Mouse (Mus musculus) layer of hippocampus, adult 8-10 months (tissue): ENCODE data around the gene Srpr. TPM values are rescaled to one million over a fixed set of nuclear protein-coding genes. Genes with fewer than 3 reads are reported as not detected.
A peak's percentile ranks its signal among the peaks of the same experiment; 100 is the strongest.

Experiments used
- DNase-seq, 2 experiments: peaks; one replicate each; pipeline ENCODE4 v3.0.0; 2022; ENCODE audit warnings: low spot score in 2 of 2
- total RNA-seq, 4 experiments: library from RNA; stranded (reverse); gene quantifications; 2 replicates each; pipeline ENCODE4 v1.2.4; 2022

Gene Srpr
- total RNA-seq, 4 experiments from 2014 or later, result 62.5 to 86.8 (median 73.2) TPM

DNA sequence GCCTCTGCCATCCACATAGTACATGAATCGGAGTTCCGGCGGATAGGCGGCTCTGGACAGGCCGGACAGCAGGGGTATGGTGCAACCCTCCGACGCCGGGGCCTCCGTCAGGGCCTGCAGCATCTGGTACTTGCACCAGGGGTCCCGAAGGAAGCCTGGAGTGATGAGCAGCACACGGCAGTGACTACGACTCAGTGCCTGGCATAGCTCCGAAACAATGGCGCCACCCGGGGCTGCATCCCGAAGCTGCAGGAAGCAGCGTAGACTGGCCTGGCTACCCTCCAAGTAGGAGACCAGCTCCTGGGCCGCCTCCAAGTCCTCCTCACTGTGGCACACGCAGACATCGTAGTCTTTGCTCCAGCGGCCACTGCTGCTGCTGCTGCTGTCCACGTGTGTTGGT is 11.3 kb upstream of the Srpr start:
- DNase-seq, result peak in 1 of 2 experiments; percentile 63

DNA sequence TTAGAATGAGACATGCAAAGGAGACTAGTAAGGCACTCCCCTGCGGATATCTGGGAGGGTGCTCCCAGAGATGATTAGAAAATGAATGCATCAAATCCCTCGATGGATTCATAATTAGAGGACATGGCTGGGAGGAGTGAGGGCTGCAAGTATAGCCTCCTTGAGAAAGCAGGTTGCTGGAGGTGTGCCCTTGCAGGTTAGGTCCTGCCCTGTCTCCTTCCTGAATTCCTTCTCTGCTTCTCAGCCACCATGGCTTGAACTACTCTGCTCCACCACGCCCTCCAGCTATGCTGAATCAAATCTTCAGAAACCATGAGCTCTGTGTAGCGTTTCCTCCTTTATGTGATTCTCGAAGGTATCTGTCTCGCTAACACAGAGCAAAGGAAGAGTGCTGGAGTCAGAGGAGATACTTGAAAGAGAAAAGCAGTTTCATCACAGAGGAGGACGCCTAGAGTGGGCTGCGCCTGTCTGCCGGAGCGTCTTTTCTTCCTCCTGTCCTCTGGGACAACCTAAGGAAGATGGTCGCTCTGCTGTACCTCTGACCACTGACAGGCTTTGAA is 6.9 kb upstream of the Srpr start:
- no peak for DNase-seq

DNA sequence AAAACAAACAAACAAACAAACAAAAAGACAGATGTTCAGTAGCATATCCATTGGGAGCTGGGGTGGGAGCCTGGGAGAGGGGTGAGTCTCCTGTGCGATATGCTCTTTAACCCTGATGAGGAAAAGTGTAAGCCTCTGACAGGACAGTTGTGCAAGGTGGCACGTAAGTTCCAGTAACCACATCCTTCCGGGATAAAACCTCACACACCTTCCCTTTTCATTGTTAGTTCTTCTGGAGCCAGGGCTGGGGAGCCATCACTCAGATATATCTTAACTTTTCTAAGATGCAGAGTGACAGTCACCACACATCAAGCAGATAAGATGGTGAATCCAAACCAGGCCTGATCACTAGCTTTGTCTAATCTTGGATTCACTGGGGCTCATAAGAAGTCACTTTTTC is 5.9 kb upstream of the Srpr start:
- no peak for DNase-seq

DNA sequence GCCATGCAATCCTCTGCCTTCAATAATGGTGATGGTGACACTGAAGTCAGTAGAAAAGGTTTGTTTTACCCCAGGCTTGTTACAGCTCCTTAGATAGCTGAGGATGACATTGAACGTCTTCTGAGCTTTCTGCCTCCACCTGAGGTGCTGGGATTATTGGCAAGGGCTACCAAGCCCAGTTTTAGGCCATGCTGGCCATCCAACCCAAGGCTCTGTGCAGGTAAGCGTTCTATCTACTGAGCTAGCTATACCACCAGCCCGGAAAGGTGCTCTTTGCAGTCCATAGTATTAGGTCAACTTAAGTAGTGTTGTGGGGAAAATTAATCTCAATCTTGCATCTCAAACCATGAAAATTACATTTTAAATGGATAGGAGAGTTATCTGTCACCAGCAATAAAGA is 2.4 kb upstream of the Srpr start:
- no peak for DNase-seq

DNA sequence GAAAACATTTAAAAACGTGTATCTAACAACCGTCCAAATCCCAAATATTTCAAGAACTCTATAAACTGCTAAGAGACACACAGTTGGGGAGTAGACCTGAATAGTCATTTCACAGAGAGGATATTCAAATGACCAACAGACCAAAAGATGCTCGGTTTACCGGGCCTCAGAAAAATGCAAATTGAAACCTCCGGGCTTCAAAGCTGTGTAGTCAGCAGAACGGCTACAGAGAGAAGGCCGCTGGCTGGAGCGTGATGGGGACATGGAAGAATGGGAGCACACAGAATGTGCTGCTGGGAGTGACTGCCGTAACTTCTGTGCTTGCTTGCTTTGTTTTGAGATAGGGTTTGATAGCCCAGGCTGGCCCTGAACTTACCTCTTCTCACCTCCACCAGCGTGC is 1.6 kb upstream of the Srpr start:
- DNase-seq, result no peak

DNA sequence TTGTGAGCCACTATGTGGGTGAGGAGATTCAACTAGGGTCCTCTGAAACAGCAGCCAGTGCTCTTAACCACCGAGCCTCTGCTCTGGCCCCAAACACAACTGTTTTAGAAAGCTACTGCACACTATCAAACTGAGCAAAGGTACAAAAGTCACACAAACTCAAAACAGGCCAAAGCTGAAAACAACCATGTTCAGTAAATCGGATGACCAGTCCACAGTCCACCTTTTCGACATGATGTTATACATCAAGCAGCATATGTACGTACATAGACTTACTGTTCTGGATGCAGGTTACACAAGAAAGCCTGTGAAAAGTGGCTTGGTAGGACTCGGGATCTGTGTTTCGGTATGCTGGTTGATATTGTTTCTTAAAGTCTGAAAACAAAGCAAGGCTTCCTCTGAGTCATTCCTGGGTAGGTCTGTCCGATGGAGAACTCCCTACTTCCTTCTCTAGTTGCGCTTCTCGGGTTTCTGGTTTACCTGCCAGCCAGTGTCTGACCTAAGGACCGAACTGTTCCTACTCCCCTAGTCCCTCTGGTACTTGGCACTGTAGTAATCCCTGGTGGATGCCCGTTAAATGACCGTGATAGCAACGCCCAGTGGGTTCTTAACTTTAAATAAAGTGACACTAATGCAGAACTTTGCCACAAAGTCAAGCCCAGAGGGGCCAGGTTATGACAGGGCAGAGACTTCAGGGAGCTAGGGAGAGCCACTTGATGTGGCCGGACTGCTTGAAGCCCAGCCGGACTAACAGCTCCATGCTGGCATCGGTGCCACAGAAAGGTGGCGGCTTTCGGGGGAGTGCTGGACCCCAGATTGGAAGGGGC is 817 bp upstream of the Srpr start:
- no peak for DNase-seq

DNA sequence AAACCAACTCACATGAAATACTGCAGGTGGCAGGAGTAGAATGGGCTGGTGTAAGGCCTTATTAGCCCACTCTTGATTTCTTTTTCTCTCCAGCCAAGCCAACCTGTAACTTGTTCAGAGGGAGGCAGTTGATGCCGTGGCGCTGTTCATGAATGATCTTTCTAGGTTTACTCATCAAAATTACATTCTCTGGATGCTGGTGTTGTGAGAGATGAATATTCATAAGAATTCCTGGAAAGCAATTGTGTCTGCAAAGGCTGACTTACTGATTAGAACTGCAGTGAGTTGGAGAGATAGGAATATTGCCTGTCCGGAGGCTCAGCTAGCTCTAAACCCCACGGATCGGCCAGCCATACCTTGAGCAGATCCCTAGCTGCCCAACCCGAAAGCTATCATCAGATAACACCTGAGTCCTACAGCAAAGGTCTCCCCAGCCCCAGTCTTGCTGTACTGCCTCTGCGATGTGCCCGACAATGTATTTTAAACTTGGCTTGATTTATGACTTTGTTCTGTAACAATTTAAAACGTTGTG is 620 bp downstream of the Srpr start:
- no peak for DNase-seq

DNA sequence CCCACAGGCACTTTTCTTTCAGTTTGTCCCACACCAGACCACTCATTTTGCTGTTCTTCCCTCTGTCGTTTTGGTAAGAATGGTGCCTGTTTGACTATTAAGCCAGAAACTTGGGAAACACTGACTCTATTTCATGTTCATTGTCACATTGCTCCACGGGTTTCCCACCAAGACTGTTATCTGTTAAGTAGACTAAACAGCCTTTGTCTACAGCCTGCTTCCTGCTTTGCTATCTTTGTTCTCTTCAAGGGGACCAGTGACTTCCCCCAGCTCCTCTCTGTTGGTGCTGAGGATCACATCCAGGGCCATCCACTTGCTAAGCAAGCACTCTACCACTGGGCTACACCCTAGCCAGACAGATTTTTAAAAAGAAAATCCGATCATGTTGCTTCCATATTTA is 3.6 kb downstream of the Srpr start:
- DNase-seq, result no peak

DNA sequence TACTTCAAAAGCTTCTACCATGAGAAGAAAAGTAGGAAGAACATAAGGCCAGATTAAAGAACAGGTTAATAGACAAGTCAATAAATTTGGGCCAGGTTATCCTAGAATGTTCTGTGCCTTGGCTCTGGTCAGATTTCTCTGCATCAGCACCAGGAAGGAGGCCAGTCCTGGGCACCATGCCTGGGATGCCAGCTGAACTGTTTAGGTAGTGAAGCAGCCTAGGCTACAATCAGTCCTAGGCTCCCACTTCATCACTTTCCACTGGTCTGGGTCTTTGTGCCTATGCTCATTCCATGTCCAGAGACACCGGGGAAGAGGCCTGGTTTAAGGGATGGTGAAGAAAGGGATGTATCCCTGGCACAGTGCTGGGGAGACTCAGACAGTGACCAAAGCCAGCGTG is 4.4 kb downstream of the Srpr start:
- DNase-seq, result no peak

DNA sequence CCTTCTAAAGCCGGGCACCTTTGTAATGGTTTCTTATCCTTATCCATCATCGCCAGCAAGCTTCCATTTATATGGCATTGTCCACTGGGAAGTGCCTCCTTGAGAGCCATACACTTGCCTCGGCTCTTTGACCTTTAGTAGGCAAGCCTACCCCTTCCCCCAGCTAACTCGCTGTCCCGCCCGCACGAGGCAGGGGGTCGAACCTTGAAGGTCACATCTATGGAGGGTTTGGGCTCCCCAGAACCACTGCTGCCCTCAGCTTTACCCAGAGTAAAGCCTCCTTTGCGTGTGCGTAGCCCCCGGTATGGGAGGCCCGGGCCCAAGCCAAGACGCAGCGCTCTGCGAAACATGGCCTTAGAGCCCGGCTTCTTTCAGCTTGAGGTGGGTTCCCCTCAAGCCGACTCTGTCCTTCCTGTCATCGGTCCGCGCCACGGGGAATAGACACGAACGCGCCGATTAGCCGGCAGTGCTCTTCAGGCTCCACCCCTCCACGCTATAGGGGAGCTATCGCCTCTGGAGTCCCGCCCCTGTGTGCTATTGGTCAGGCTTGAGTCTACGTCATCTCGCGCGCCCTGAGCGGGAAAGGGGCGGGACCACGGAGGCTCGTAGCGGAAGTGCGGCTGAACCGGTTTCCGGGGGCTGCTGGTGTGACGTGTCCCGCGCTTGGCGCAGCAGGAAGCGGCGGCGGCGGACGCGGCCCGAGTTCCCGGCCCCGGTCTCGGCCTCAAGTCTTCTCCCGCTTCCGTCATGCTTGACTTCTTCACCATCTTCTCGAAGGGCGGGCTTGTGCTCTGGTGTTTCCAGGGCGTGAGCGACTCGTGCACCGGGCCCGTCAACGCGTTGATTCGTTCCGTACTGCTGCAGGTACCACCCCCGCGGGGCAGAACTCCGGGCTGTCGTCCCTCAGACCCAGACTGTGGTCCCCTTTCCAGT is 10.8 kb downstream of the Srpr start, which contains the start of gene Foxred1:
Gene Foxred1, minus strand, starts transcription at position 514 of the 933 bp plus-strand sequence.
- peak; percentile 98 to 99 for DNase-seq

DNA sequence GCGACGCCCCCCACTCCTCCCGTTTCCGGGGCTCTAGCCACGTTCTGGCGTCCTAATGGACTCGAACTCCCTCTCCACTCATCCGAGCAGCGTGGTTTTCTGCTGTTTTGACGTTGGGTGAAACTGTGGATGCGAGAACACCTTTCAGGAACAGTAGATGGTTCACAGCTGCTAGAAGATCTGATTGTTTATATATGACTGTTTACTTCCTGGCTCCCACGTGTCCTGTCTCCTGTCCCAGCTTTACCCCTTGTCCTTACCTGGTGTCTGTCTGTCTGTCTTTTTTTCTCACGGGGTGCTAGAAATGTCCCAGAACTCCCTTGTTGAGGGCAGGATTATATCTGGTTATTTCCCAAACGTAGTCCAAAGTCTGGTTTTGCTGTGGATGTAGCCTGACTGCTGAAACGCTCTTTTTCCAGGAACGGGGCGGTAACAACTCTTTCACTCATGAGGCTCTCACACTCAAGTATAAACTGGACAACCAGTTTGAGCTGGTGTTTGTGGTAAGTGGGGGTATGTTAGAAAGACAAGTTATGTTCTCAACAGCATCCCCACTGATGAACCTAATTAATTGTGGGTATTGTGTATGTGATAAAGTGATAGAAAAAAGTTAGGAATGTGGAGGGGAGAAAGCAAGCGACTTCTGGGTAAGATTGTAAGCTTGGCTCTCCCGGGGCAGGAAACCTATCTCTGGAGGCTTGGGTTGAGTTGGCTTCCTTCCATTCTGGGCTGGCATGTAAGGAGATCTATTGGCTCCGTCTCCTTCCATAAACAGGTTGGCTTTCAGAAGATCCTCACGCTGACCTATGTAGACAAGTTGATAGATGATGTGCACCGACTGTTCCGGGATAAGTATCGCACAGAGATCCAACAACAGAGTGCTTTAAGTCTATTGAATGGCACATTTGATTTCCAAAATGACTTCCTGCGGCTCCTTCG is 11.9 kb downstream of the Srpr start:
- no peak for DNase-seq

DNA sequence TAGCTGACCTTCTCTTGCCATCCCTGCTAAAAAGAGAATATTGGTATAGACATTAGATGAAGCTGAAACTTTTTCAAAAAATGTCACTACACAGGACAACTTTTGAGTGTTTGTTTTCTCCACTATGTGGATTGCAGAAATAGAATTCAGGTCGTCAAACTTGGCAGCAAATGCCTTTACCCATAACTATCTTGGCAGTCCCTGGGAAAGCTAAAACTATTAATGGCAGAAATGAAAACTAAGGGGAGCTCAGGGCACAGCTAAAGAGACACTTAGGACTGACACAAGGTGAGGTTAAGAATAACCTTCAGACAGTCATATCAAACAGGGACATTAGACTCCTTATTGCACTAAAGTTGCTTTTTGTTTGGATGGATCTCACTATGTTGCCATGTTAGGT is 18.0 kb downstream of the Srpr start:
- DNase-seq, result no peak

DNA sequence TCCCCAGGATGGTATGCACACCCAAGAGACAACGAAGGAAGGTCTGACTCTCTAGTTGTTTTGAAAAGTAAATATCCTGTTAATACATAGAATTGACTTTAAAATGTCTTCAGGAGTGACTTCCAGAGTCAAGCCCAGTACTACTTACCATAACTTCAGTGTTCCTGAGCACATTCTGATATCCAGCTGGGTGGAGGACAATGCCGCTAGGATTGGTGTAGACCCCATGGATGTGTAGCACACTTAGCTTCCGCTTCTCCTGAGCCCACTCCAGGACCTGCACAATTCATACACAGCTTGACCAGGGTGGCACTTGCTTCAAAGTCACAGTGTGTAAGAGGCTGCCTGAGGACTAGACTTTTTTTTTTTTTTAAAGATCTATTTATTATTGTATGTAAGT is 23.5 kb downstream of the Srpr start:
- DNase-seq, result no peak

DNA sequence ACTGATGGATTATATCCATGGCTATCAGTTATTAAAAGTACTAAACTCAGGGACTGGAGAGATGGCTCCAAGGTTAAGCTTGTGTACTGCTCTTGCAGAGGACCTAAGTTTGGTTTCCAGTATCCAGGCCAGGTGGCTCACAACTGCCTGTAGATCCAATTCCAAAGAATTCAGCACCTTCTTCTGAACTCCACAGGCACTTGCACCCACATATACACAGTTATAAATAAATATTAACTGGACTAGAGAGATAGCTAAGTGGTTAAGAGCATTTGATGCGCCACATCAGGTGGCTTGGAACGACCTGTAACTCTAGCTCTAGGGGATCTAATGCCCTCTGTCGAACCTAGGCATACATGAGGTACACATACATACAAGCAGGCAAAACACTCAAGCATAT is 28.7 kb downstream of the Srpr start:
- DNase-seq, result no peak

DNA sequence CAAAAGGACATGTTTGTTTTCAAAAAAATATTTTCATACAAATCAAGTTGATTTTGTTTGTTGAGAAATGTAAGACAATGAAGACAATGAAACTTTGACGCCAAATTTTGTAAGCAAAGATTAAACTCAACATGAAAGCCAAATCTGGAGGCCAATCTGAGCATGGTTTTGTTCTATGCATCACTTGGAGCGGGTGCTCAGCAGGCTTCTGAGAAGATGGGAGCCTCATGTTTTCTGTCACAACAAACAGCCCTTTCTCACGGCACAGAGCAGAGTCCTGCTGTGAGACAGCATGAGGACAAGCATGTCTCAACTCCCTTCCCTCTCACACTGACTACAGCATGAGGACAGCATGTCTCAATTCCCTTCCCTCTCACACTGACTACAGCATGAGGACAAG is 36.0 kb downstream of the Srpr start:
- no peak for DNase-seq

DNA sequence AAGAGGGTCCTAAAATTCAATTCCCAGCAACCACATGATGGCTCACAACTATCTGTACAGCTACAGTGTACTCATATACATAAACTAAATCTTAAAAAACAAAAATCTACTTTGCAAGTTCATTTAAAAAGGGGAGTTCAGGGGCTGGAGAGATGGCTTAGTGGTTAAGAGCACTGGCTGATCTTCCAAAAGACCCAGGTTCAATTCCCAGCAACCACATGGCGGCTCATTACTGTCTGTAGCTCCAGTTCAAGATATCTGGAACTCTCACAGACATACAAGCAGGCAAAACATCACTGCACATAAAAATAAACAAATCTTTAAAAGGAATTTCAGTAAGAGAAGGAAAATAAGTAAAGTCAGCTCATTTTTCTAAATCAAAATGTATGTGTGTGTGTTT is 38.4 kb downstream of the Srpr start:
- no peak for DNase-seq

DNA sequence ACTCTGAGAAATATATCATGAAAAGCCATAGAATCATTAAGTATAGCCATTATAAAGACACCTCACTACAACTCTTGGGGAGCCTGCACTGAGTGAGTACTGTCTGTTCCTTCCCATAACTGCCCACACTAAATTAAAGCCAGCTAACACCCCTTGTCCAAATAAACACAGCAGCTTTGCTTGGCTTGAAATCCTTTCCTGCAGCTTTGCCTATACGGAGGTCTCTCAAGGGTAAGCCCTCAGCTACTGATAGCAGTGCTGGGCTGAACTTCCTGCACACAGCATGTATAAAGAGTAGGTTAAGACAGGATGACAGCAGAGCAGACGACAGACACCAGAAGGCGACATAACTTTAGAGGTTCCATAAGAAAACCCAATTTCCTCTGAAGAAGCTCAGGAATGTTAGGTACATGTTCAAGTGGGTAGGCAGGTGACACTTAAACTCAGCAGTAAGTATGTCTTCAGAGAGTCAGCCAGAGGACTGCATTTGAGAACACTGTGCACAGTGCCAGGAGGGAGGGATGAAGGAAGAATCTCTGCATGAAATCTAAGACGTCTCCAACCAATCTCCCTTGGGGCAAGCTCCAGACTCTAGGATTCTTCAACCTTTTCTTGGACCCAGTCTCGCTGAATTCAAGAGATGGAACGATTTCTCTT is 39.1 kb downstream of the Srpr start:
- no peak for DNase-seq

DNA sequence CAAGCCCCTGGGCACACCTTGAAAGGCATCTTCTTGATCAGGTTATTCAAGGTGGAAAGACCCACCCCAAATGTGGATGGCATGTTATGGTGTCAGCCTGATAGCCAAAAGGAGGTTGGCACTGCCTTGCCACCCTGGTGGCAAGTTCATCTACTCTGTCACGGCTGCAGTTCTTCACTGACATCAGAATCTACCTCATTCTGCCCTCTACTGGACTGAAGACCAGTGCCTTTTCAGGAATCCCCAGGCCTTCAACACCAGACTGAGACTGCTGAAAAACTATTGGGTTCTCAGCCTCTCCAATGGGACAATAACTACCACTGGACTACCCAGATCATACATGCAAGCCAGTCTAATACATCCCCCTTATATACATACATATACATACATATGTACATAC is 39.8 kb downstream of the Srpr start:
- DNase-seq, result no peak

DNA sequence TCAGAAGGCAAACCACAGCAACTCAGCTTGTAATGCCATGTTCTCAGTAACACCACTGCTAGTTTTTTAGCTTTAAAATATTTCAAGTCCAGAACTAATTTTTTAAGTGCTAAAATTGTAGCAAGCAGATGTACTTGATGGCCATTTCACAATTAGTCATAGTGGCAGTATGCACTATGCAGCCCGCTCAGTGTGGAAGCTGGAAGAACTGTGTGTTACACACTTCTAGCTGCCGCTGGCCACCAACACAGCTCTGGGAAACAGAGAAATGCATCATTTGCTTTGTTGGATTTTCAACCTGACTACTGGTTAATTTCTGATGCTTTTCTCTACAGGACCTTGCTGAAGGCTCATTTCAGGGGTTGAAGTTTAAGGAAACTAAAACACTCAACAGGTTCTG is 47.4 kb downstream of the Srpr start:
- DNase-seq, result no peak

DNA sequence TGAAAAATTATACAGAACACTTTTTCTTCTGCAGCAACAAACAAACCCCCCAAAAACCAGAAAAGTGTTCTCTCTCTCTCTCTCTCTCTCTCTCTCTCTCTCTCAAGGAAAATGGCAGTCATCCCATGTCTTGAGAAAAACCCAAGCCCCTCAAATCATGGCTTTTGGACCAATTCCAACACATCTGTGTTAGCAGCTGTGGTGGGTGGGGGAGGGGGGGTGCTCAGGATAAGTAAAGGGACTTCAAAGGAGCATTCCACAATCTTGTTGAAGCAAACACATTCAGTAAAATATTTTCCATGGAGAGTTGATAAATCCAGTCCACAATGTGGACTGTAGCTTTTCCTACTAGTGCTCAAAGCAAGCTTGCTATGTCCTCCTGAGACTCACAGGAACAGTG is 49.5 kb downstream of the Srpr start:
- DNase-seq, result no peak
